Mouse (Mus musculus) spleen, postnatal 10 days (tissue): ENCODE data around the gene Mfn2.
A peak's percentile ranks its signal among the peaks of the same experiment; 100 is the strongest.

Source experiments
- DNase-seq, 2 experiments: peaks; one replicate each; pipeline ENCODE4 v3.0.0; 2021 to 2022; ENCODE audit warnings: low spot score in 2 of 2

The Mfn2 gene

DNA sequence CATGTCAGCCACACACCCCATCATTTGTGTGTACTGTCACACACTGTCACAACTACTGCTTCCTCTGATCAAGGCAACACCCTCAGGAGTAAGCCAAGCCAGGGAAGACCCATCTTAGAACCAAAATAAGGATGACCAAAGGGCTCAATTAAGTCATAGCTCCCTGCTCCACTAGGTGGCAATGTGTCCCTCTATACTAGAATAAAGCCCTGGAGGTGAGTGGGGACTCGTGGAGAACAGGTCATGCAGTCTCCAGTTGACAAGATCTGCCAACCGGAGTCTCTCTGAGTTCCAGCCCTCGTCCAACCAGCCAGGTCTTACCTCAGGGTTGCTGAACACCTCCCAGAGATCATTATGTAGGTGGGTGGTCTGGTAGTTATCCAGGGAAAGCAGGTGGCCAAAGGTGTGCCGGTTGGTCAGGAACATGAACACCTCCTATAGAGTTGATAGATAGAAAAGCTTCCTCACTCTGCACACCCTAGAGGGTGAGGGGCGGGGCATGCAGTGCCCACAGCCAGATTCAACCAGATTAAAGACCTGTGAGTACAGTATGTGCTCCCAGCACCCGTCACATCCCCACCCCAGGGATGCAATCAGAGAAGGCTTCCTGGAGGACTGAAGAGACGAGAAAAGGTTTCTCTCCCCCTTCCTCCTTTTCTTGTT lies 14.1 kb upstream of the Mfn2 start:
- peak in 1 of 2 experiments; percentile 60 for DNase-seq

DNA sequence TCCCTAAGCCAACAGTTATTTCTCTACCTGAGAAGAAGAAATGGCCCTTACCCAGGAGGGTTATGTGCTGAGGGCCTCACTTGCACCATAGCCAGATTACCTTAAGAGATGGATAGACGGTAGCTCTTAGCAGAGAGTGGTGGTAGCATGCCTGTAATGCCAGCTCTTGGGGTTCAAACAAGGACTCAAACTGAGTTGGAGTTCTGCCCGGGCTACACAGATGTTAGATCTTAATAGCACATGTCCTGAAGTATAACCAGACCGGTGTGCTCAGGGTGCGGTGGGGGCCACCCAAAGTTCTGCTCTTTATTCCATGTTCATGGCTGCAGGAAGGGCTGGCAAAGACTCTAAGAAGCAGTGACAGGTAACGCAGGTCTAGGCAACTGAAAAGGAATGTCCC lies 5.0 kb upstream of the Mfn2 start:
- no peak for DNase-seq

DNA sequence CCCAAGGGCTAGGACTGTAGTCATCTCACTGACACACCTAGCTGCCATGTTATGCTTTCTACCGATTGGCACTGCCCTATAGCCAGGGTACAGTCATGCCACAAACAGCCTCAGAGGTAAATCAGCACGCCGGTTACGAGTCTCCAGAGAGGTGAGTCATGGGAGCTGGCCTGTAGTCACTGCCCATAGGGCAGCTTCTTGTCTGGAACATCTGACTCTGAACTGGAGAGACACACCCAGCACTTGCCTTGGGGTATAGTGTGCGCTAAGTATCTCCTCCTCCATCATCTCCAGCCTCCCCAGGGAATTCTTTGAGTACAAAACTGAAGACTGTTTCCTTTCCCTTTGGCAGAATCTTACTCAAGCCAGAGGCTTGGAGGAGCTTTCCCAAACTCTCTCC lies 1.7 kb upstream of the Mfn2 start:
- DNase-seq = no peak

- DNase-seq = no peak
These were observed 671 bp upstream of the Mfn2 start for GRCm38 (mm10) chr4:147905090-147905659.

DNA sequence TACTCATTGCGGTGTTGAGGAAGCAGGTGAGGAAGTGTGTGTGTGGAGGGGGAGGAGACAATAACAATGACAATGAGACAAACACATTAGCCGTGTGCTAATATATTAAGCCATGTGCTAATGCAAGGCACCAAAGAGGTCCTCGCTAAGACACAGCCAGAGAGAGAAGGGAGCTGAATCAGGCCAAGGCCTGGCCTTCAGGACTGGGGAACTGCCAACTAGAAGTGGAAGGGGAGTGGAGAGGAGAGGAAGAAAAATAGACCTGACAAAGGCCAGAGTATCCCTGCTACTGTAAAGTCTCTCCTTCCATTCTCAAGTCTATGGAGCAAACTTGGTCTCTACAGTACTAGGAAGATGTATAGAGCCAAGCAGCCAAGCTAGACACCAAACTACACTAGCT lies 903 bp downstream of the Mfn2 start:
- DNase-seq = no peak

DNA sequence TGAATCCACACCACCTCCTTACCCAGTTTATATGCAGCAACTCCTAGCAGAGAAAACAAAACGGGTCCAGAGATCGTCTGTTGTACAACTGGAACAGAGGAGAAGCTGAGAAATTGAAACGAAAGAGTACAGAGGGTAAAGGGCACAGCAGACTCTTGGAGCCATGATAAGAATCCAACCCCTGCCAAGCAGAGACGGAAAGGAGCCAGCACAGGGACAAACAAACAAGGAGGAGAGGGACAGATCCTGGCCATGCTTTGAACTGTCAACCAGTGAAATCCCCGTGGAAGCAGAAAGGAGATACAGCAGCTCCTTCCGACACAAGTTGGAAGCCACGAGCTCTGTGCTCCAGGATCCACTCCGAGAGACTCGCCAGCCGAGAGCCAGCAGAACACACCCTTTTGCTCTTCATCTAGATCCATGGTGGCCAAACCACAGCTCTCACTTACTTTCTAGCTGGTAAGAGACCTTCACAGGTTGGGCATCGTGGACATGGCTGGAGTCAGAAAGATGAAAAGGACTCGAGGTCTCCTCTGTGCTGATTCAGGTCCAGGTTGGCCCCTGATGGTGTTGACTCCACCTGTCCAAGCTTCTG lies 1.5 kb downstream of the Mfn2 start:
- DNase-seq = no peak

DNA sequence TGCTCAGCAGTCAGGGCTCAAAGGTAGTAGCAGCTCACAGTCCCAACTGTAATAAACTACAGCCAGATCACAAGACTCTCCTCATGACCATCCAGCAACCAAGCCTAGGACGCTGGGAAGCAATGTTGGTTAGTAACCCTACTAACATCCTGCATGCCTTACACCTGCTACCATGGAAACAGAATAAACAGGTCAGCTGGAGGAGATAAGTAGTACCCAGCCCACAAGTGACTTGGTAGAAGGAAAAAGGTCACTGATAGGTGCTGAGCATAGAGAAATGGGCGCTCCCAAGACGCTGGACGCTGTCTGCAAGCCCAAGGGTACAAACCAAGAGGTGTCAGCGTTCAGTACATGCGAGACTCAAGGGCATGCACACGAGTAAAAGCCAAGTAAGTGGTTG lies 4.1 kb downstream of the Mfn2 start:
- no peak for DNase-seq

- no peak for DNase-seq
These were observed 7.2 kb downstream of the Mfn2 start for GRCm38 (mm10) chr4:147897348-147897747.

DNA sequence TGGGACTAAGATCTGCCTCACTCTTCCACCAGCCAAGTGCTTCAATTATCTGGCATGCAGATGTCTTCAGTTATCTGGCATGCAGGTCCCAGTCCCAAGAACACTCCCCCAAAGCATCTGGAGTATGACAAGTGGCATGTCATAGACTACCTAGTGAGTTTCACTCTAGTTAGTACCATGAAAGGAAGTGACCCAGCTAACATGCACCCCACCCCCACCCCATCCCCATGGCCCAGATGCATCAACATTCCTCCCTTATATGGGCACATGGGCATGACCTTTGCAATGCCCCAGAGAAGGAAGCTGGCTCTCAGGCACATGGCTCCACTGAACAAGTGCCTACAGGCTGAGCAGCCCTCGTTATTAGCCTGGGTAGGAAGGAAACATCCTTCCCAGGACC lies 8.1 kb downstream of the Mfn2 start:
- no peak for DNase-seq

- DNase-seq = no peak
These were observed 8.6 kb downstream of the Mfn2 start for GRCm38 (mm10) chr4:147895815-147896330.

DNA sequence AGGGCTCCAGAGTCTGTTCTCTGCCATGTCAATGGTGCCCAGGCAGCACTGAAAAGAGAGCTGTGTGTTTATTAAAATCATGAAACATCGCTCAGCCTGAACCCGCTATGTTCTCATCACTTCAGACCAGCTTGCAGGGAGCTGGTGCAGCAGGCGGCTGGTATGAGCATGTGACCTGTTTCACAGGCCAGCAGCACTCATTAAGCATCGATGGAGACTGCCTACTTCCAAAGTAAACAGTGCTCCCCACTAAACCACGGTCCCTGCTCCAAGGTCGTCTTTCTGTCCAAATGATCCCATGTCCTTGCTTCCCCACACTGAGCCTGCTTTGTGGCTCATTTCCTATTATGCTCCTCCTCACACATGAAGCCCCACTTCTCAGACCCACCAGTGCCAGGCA lies 14.2 kb downstream of the Mfn2 start:
- no peak for DNase-seq

GRCm38 (mm10) chr4:147888237-147888636 lies 16.3 kb downstream of the Mfn2 start:
- DNase-seq = no peak

GRCm38 (mm10) chr4:147887277-147887676 lies 17.2 kb downstream of the Mfn2 start:
- DNase-seq = no peak

GRCm38 (mm10) chr4:147886158-147886557 lies 18.3 kb downstream of the Mfn2 start:
- no peak for DNase-seq

- DNase-seq = no peak
These were observed 20.4 kb downstream of the Mfn2 start for GRCm38 (mm10) chr4:147884138-147884537.

DNA sequence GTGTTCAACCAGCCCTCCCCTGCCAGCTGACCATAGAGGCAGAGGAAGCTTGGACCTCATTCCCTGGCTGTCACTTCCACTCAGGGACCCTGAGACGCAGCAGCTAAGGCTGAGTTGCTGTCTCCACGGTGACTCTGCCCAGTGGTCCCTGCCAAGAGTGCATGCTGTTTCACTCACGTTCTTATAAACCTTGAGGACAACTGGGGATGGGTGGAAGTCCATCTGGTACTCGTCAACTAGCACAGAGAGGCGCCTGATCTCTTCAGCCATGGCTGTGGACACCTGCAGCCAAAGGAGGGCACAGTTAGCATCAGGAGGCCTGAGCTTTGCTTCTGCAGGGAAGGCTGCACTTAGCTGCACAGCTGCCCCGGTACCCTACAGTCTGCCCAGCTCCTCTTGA lies 21.5 kb downstream of the Mfn2 start:
- DNase-seq = no peak

DNA sequence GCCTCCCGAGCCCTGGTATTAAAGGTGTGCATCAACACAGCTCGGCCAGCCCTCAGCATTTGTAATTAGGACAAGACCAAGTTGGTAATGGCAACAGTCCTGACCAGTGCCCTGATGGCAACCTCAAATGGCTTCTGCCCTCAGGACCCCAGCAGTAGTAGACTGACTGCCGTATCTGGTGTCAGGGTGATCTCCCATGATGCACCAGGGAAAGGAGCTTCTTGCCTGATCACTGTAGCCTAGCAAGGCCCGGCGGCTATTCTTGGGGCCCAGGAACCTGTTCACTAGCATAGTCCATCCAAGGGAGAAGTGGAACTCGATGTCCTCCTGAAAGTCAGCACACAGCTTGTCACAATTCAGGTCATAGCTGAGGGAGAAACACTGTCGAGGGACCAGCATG lies 22.7 kb downstream of the Mfn2 start:
- no peak for DNase-seq

- DNase-seq = no peak
These were observed 24.6 kb downstream of the Mfn2 start for GRCm38 (mm10) chr4:147879865-147880264.

DNA sequence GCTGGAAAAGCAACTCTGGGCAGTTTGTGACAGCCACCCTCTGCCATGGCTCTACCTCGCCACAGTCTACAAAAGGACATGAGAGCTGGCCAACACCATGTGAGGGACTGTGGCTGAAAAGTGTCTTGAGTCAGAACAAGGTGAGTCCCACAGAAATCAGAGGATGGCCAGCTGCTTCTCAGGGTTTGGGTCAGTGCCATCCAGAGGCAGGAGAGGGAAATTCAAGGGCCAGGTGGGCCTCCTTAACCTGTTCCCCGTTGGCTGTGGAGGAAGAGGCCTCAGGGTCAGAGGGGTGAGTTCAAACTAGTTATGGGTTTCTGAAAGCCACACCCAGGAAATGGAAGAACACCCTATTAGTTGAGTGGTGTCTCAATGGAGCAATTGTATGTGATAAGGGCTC lies 25.0 kb downstream of the Mfn2 start:
- no peak for DNase-seq

- DNase-seq = no peak
These were observed 26.0 kb downstream of the Mfn2 start for GRCm38 (mm10) chr4:147878537-147878936.

GRCm38 (mm10) chr4:147875852-147876575 lies 28.5 kb downstream of the Mfn2 start:
- no peak for DNase-seq

DNA sequence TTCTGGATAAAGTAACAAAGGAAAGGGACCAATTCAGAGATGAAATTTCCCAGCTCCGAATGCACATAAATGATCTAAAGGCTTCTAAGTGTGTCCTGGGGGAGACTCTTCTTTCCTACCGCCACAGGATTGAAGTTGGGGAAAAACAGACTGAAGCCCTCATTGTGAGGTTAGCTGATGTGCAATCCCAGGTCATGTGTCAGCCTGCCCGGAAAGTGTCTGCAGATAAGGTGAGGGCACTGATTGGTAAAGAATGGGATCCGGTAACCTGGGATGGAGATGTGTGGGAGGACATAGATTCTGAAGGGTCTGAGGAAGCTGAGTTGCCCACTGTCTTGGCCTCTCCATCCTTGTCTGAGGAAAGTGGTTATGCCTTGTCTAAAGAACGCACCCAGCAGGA lies 35.3 kb downstream of the Mfn2 start:
- no peak for DNase-seq
